Mouse (Mus musculus) Patski (cell line): ENCODE data around the gene Grb2. TPM values are rescaled to one million over a fixed set of nuclear protein-coding genes. Genes with fewer than 3 reads are reported as not detected.

Experiments
- ATAC-seq: fragments of 100-300 bp; one replicate; pipeline ENCODE4 v1.8.0; 2021
- CTCF ChIA-PET: fragments of 350-600 bp; sonication (Branson Sonifier 250); formaldehyde crosslinking; loops from one replicate; lab custom pipeline; 2022; ENCODE audit warnings: inconsistent platforms; lab: Charles Lee
- POLR2A ChIA-PET: fragments of 350-600 bp; sonication (Branson Sonifier 250); formaldehyde crosslinking; loops from one replicate; lab custom pipeline; 2022; ENCODE audit warnings: antibody characterized with exemption, inconsistent platforms; lab: Charles Lee
- DNase-seq: peaks from one replicate; pipeline ENCODE4 v3.0.0-alpha.2; 2011; ENCODE audit warnings: low read depth, low spot score
- H3K27me3 ChIP-seq: fragments of 371-371 bp; one replicate; pipeline ENCODE4 v1.5.1; 2021
- CTCF ChIP-seq: fragments of 100-300 bp; IDR thresholded peaks from one replicate; pipeline ENCODE4 v1.5.1; 2021
- in situ Hi-C: fragments of 300-500 bp; cut with MboI; formaldehyde crosslinking; loops from 3 replicates; pipeline ENCODE4 v1.11.1; 2018; ENCODE audit warnings: low pct_unique_long_range_greater_than_20kb, mixed read lengths
- polyA plus RNA-seq: library from polyadenylated mRNA; unstranded; gene quantifications from one replicate; pipeline ENCODE4 v1.2.3, GENCODE M21; 2021

The Grb2 gene
- polyA plus RNA-seq, 1 experiment from 2014 or later = 99.5 TPM

- DNase-seq (no peak), ATAC-seq (no peak)
- in situ Hi-C loops = loop anchor here (5.0 to 10.0 kb wide), 2 partner anchors 71 to 233 kb away; no protein-coding TSS in a partner anchor
- no peak for TF ChIP-seq CTCF
- POLR2A ChIA-PET = no interaction called here
- no peaks in the 10 kb centered on the region for H3K27me3 ChIP-seq
- CTCF ChIA-PET = interaction anchor here (1.1 to 1.4 kb wide), 2 partner anchors 10 to 72 kb away, joined by 4 to 5 read pairs; no protein-coding TSS in a partner anchor
Observed at GRCm38 (mm10) chr11:115641664-115642036, 66.7 kb downstream of the Grb2 start.

- no peak for TF ChIP-seq CTCF
- POLR2A ChIA-PET = no interaction called here
- CTCF ChIA-PET = interaction anchor here (1.1 to 1.4 kb wide), 3 partner anchors 10 to 72 kb away, joined by 3 to 5 read pairs (median 4); no protein-coding TSS in a partner anchor
- in situ Hi-C loops = loop anchor here (5.0 to 10.0 kb wide), 2 partner anchors 71 to 234 kb away; no protein-coding TSS in a partner anchor
- H3K27me3 ChIP-seq = no peaks in the 10 kb centered on the region
- no peak for DNase-seq
- no peak for ATAC-seq
Observed at GRCm38 (mm10) chr11:115640978-115641663, 67.3 kb downstream of the Grb2 start.

- no peak for TF ChIP-seq CTCF
- ATAC-seq = no peak
- DNase-seq = no peak
- ChIA-PET POLR2A (no interaction called here), CTCF (interaction anchor here (1.3 kb wide), 1 partner anchor 65 kb away, joined by 3 read pairs; no protein-coding TSS in a partner anchor)
- H3K27me3 ChIP-seq = no peaks in the 10 kb centered on the region
- in situ Hi-C loops = loop anchor here (5.0 to 10.0 kb wide), 2 partner anchors 72 to 234 kb away; no protein-coding TSS in a partner anchor
Observed at GRCm38 (mm10) chr11:115640311-115640828, 68.0 kb downstream of the Grb2 start.

GRCm38 (mm10) chr11:115639540-115639939 is 68.9 kb downstream of the Grb2 start:
- ChIA-PET POLR2A (no interaction called here), CTCF (interaction anchor here (1.3 kb wide), 1 partner anchor 66 kb away, joined by 3 read pairs; no protein-coding TSS in a partner anchor)
- ATAC-seq = no peak
- in situ Hi-C loops = loop anchor here (5.0 kb wide), 1 partner anchor 173 kb away; the partner anchor contains the start of genes Caskin2 and Tsen54
- no peaks in the 10 kb centered on the region for H3K27me3 ChIP-seq
- no peak for TF ChIP-seq CTCF
- DNase-seq = no peak

- ATAC-seq = no peak
- no peaks in the 10 kb centered on the region for H3K27me3 ChIP-seq
- DNase-seq = no peak
- ChIA-PET CTCF (interaction anchor here (0.6 to 1.6 kb wide), 2 partner anchors 8 to 84 kb away, joined by 3 read pairs; no protein-coding TSS in a partner anchor), POLR2A (interaction anchor here (0.6 kb wide), 1 partner anchor 459 kb away, joined by 4 read pairs; no protein-coding TSS in a partner anchor)
- in situ Hi-C loops = loop anchor here (5.0 kb wide), 1 partner anchor 174 kb away; the partner anchor contains the start of genes Caskin2 and Tsen54
- TF ChIP-seq CTCF = no peak
Observed at GRCm38 (mm10) chr11:115638498-115639409, 69.6 kb downstream of the Grb2 start.

- CTCF ChIA-PET = interaction anchor here (1.6 kb wide), 1 partner anchor 86 kb away, joined by 3 read pairs; no protein-coding TSS in a partner anchor
- POLR2A ChIA-PET = no interaction called here
- DNase-seq (no peak), ATAC-seq (no peak)
- in situ Hi-C loops = loop anchor here (5.0 kb wide), 1 partner anchor 175 kb away; the partner anchor contains the start of genes Caskin2 and Tsen54
- TF ChIP-seq CTCF = no peak
- H3K27me3 ChIP-seq = no peaks in the 10 kb centered on the region
Observed at GRCm38 (mm10) chr11:115636960-115637359, 71.4 kb downstream of the Grb2 start.

- CTCF ChIA-PET = interaction anchor here (1.2 to 1.4 kb wide), 2 partner anchors 12 to 79 kb away, joined by 3 to 5 read pairs; no protein-coding TSS in a partner anchor
- TF ChIP-seq CTCF = no peak
- H3K27me3 ChIP-seq = no peaks in the 10 kb centered on the region
- POLR2A ChIA-PET = no interaction called here
- ATAC-seq (no peak), DNase-seq (no peak)
- in situ Hi-C loops = loop anchor here (5.0 kb wide), 1 partner anchor 177 kb away; the partner anchor contains the start of genes Caskin2 and Tsen54
Observed at GRCm38 (mm10) chr11:115635484-115635883, 72.9 kb downstream of the Grb2 start.

GRCm38 (mm10) chr11:115635041-115635440 is 73.4 kb downstream of the Grb2 start:
- no peak for ATAC-seq
- in situ Hi-C loops = loop anchor here (5.0 kb wide), 1 partner anchor 177 kb away; the partner anchor contains the start of genes Caskin2 and Tsen54
- CTCF ChIA-PET = interaction anchor here (1.2 to 1.4 kb wide), 2 partner anchors 12 to 80 kb away, joined by 3 to 5 read pairs; no protein-coding TSS in a partner anchor

GRCm38 (mm10) chr11:115634109-115634508 is 74.3 kb downstream of the Grb2 start:
- ATAC-seq (no peak), DNase-seq (no peak)
- ChIA-PET POLR2A (no interaction called here), CTCF (interaction anchor here (1.2 to 1.5 kb wide), 3 partner anchors 13 to 81 kb away, joined by 3 to 5 read pairs (median 3); no protein-coding TSS in a partner anchor)
- in situ Hi-C loops = no loop called here
- no peaks in the 10 kb centered on the region for H3K27me3 ChIP-seq
- TF ChIP-seq CTCF = no peak

More at GRCm38 (mm10) chr11:115635041-115635440, 73.4 kb downstream of the Grb2 start:
- no peak for DNase-seq
- H3K27me3 ChIP-seq = no peaks in the 10 kb centered on the region
- no peak for TF ChIP-seq CTCF
- POLR2A ChIA-PET = no interaction called here
